Mouse (Mus musculus): ENCODE measurements around the gene Mtr.

DNA sequence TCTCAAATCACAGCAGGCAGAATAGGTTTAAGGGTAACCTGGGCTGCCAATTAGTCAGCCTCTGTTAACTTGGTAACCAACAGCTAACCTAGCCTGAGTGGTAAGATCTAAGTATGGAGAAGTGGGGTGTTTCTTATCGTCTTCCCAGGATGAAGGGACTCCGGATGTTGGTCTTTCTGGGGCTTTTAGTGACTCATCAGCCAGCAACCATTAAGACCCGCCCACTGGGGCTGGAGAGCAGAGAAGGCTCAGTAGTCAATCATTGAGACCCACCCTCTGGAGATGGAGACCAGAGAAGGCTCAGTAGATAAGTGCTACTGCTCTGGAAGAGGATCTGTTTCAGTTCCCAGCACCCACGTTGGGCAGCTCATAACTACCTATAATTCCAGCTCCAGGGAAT is 49.4 kb upstream of the Mtr start:
- TF ChIP-seq CTCF (IDR thresholded peaks at IDR 0.05; ENCODE audit: low read depth) (no peak), EP300 (IDR thresholded peaks at IDR 0.05; ENCODE audit: low read depth) (no peak)
